Mouse (Mus musculus) ES-E14 (cell line): Measurements from ENCODE around the gene Sla2.

Experiments used
- CHD2 ChIP-seq: IDR thresholded peaks from 2 replicates; pipeline ENCODE4 v1.6.1; 2014; ENCODE audit warnings: mild to moderate bottlenecking, low read depth, low read length, inconsistent platforms
- MAFK ChIP-seq: IDR thresholded peaks from 2 replicates; pipeline ENCODE4 v1.6.1; 2014; ENCODE audit warnings: mild to moderate bottlenecking, low read depth, low read length, inconsistent platforms; ENCODE audit not compliant: insufficient read depth

DNA sequence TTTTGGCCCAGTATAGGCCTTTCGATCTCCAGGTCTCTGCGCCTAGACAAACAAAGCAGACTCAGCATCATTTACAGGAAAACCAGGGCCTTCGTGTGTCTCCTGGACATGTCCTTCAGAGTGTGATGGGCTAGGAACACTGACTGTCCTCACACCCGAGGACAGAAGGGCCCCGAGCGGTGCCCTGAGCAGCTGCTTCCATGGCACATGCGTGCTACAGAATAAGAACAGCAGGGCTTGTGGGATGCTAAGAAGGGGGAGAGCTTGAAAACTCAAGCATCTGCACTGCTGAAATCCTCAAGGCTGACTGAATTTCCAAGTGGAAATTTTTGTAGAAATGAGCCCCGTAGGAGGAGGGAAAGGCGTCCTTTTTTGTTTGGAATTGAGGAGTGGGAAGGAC is 10.0 kb upstream of the Sla2 start:
- no peak for TF ChIP-seq MAFK
- no peak for TF ChIP-seq CHD2
